Mouse (Mus musculus) frontal cortex, postnatal 25 days (tissue): ENCODE data around the gene Galt.
"Not testable (repeated sequence)": the region's sequence is repeated elsewhere in the genome, so short reads cannot be mapped to it uniquely, and the experiment has no call there.

Experiments
- DNase-seq, 2 experiments: peaks; one replicate each; pipeline ENCODE4 v3.0.0; 2022; ENCODE audit warnings: low spot score in 2 of 2

Gene Galt

DNA sequence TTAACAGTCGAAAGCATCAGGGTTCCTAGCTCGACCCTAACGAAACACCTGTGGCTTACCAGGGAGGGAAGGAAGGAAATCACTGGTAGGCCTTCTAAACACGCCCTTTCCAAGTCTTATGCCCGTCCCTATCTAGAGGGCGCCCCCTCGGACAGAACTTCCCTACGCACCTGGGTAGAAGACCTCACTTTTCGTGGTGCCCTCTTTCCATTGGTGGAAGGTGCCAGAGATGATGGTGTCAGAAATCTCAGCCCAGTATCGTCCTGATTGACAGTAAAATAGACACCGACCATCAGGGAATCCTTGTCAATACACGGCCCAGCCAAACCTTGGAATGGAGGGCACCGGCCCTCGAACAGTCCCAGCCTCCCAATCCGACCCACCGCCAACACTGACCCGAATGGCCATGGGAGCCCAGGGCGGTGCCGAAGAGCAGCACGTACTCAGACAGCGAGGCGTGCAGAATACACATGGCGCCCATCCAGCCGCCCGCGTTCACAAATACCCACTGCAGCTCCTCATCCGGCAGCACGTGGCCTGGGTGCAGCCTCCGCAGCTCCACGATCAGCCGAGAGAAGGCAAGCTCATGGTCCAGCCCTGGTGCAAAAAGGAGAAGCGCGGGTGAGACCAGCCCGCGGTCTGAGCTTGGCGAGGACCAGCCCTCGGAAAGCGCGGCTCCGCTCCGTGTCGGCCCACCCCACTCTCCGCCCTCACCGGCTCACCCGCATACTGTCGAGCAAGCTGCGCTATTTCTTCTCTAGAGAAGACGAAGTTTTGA lies 14.5 kb upstream of the Galt start:
- peak; percentile 45 to 66 for DNase-seq

DNA sequence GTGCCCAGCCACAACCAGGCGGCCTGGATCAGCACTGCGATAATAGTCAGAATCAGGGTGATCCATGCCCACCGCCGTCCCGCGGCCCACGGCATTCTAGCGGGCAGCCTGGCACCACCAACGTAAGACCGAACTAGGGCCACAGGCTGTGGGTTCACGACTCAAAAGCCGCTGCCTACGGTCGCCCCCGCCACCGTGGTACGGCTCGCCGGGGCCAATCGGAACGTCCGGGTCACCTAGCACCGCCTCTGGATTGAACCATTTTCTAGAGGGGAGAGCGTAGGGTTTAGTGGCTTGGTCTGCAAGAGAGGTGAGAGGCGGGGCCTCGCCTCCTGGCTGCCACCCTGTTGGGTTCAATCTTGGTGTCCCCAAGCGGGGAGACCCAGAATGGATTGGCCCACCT lies 13.9 kb upstream of the Galt start:
- DNase-seq = peak; percentile 86 to 91

DNA sequence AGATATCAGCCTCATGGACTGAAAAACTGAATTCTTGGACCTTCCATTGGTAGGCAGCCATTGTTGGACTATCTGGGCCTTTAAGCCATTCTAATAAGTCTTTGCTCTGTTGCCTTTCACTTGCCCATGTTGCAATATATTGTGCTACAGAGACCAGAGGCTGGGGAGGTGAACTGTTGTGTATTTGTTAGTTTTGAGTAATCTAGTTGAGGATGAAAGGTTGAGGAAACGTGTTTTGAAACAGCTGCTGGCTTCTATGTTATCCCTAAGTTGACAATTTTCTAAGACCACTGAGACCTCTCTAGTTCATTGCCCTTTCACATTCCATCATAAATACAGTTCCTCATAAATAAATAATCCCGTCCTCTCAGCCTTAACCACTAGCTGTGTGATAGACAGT lies 10.9 kb upstream of the Galt start:
- no peak for DNase-seq

DNA sequence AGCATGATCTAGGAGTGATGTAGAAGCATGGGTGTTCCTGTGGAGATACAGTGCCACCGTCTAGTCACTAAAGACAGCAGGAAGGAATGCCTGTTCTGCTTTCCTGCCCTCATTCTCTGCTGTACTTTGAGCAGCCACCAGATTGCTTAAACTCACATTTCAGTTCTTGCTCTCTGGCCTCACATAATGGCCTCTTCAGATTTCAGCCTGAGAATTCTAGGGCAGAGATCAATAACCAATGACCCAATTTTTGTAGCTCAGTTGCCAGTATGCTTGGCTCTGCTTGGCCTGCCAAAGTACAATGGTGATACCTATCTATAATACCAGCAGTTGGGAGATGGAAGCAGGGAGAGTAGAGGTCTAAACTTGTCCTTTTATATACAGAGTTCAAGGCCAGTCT lies 10.0 kb upstream of the Galt start:
- no peak for DNase-seq

DNA sequence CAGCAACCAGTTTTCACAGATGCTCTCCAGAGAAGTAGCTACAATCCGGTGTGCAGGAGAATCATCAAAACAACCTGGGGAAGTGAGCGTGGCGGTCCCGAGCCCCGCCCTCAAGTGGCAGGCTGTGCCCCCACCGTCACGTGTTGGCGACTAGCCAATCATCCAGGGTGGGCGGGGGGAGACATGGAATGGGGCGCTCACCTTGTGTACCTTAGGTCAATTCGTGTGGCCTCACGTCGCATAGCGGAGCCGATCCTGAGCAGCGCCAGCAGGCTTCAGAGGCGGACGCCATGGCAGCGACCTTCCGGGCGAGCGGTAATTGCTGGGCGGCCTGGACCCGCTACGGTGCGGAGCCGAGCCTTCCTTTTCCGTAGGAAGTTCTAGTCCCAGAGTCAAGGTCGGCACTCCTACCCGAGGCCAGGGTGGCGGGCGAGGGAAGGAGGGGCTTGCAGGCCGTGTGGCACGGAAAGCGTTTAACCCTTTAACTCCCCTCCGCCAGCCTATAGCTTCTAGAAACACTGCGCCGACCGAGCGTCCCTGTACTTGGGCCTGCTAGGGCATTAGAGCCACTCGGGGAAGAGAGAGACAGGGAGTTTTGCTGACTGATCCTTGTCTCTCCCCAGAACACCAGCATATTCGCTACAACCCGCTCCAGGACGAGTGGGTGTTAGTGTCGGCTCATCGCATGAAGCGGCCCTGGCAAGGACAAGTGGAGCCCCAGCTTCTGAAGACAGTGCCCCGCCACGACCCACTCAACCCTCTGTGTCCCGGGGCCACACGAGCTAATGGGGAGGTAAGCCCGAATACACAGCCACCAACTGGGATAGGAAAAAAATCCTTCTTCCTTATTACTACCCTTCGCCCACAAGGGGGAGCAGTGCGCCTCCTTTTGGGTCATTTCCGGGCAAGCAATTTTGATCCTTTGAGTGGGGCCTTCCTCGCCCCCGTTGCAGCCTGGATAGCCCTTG lies 594 bp downstream of the Galt start, which contains the start of gene Sigmar1:
TSS of gene Sigmar1 (minus strand) at position 820 of the 968 bp plus-strand sequence.
- DNase-seq = peak; percentile 67 to 73

DNA sequence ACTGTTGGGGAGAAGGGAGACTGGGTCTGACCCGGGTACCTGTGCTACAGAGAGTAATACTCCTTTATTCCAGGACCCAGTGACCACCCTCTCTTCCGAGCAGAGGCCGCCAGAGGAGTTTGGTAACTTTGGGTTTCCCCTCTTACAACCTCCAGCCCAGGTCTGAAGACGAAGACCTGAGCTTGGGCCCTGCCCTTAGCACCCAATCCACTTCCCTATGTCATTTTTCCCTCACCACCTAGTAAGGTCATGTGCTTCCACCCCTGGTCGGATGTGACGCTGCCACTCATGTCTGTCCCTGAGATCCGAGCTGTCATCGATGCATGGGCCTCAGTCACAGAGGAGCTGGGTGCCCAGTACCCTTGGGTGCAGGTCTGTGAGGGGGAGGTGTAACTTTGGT lies 1.4 kb downstream of the Galt start:
- DNase-seq = no peak

DNA sequence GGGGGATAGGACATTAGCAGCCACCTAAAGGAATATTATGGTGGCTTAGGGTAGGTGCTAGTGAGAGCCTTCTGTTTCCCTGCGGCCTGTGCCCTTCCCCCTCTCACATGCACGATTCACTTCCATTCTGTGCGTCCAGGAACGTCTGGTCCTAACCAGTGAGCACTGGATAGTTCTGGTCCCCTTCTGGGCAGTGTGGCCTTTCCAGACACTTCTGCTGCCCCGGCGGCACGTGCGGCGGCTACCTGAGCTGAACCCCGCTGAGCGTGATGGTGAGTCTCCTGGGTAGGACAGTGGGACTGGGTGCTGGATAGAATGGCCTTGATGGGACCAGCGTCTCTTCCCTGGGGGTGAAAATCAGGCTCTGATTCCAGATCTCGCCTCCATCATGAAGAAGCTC lies 2.3 kb downstream of the Galt start:
- DNase-seq = no peak

DNA sequence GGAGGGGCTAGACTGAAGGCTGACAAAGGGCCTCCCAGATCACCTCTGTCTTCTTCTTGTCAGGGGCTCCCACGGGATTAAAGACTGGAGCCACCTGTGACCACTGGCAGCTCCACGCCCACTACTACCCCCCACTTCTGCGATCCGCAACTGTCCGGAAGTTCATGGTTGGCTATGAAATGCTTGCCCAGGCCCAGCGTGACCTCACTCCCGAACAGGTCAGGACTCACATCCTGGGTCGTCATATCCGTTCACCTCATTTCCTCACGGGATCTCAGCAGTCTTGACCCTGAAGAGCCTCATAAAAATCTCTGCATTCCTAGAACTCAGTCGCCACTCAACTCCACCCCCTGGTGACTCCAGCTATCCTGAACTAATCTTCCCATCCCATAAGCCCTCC lies 3.0 kb downstream of the Galt start:
- no peak for DNase-seq

DNA sequence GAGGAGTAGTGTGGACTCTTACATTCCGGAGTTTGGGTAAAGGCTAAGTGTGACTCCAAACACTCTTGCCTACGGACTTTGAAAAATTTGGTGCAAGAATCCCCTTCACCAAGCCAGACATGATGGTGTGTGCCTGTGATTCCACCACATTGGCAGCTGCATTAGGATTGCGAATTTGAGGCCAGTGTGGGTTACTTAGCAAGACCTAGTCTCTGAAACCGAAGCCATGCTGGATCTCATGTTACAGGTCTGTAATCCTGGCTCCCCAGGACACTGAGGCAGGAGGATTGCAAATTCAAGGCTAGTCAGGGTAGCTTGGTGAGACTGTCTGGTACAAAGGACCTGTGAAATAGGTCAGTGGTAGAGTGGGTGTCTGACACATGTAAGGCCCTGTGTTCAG lies 3.7 kb downstream of the Galt start:
- no peak for DNase-seq

DNA sequence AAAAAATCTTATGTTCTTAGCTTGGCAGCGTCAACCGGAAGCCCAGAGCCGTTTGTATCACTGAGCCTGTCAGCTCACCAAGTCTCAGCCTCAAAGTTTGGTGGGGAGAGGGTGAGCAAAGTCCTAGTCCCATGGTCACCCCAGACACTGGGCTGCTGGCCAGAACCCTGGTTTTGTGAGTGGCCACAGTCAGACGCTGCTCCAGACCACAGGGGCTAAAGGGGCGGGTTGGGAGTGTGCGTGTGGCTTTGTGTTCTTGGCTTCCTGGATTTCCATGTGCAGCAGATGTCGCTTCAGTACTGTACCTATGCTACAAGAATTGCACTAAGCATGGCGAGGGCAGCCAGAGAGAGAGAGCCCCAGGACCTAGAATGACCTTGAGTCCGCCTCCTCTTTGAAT lies 4.2 kb downstream of the Galt start:
- no peak for DNase-seq

DNA sequence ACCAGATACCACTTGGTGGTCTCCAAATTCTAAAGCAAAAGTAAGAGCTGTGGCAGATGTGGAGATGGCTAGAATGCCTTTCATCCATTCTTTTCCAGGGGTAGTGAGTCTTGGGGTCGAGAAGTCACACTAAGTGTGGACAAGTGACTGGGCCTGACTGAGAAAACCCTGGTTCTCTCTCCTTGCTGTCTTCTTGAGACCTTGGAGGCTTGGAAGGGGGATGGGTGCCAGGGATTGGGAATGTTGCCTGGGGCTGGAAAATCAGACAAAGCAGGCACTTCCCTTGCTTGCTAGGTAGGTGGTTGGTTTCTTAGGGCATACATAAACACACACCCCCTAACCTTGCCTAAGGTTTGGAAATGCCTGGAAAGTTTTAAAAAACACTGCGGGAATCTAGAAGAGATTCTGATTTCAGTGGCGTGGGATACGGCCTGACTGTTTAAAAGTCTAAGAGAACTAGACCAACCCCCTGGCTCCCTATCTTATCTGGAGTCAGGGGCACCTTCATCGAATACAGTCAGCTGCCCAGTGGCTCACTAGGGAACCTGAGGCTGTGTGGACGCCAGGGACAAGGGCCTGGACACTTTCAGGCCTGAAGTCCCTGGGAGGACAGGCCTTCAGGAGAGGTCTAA lies 4.7 kb downstream of the Galt start:
- DNase-seq = no peak

DNA sequence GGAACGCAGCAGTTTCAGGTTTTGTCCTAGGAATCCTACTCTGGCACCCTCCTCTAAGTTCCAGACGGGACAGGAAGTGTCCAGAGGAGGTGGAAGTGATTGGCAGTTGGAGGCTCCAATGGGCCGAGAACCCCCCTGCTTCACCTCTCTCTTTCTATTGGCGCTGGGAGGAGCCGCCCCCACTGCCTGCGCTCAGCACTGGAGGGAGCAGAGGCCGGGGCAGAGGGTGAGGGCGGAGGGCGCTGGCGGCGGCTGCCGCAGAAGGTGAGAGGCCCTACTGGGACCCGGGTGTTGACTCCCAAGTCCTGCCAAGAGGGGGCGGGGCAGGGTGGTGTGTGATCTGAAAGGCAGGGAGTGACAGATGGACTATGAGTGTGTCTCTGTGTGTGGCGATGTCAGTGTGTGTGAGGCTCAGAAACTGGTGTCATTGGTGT lies 5.3 kb downstream of the Galt start:
- no peak for DNase-seq

DNA sequence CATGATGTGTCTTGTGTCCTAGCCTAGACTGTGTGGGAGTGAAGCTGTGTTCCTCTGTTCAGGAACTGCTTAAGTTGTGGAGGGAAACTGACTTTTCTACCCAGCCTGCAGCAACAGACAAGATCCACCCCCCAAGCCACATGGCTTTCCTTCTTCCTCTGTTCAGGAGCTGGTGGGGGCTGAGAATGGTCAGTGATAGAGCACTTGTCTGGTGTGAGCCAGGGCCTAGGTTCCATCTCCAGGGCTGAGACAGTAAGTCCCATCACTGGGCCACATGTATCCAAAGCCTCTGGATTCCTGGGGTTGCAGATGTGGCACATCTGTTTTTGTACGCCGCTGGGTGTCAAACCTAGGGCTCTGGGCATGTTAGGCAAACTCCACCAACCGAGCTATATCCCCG lies 5.9 kb downstream of the Galt start:
- no peak for DNase-seq

DNA sequence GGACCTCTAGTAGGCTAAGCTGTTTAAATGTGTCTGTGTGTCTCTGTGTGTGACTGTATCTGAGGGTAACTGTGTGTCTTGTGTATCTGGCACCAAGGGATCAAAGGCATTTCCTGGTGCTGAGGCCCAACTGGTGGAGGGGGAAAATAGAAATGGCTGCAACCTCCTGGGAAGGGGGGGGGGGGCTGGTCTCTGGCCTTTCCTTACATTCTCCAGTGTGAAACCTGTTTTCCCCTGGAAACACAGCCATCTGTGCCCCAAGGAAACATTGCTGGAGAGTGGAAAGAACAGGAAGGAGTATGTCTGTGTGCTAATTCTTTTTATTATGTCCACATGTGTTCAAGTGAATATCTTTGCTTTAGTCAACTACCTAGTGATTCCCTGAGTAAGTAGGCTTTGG lies 6.7 kb downstream of the Galt start:
- DNase-seq = no peak

DNA sequence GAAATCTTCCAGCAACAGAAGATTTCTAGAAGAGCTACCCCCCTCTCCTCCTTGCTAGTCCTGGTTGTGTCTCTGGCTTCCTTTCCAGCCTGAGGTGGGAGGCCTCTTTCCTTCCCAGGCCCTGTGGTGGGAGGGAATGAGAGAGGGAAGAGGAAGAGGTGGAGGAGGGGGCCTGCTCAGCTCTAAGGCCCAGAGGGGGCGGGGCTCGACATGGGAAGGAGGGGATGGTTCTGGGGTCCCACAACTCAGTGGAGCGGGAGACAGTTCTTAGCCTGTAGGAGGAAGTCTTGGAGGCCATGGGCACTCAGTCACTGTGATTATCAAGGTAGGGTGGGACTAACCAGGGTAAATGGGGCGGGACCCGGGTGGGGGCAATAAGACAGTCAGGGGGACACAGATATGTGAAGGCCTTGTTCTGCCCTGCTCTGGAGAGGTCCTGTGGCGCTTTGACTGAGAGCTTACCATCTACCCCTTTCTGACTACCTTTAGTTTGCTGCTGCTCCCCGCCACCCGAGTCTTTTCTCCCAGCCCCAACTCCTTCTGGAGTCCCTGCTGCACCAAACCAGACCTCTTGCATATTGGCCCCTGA lies 7.2 kb downstream of the Galt start:
- no peak for DNase-seq

DNA sequence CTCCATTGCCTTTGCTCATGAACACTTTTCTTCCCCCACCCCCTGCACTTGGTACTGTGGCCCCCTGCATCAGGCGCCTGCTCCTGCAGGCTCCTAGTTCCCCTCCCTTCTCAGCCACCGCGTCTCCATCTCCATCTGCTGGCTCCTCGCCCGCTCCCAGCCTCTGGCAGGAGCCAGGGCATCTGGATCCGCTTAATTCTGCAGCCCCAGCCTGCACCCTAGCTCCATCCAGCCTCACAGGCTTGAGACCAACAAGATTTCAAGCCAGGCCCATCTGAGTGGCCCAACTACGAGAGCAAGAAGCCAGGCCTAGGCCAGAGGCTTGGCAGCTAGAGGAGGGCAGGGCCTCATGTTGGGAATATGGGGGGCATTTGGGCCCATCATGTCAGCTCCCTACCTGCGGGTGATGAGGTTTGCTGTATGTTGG lies 7.7 kb downstream of the Galt start:
- DNase-seq = not testable (repeated sequence)

DNA sequence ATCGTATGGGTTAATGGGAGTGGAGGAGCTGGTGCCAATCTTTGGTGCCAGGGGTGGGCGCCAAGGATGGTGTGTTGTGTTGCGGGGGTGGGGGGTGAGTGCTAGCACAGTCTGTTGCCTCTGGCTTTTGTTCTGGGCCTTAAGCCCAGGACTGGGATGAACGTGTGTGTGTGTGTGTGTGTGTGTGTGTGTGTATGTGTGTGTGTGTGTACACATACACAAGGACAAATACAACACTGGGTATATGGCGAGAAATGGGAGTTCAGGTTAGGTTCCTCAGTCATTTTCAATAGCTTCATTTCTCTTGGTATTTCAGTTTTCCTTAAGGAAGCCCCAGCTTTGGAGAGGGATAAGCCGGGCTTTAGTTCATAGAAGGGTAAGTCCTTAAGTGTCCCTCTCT lies 8.1 kb downstream of the Galt start:
- DNase-seq = not testable (repeated sequence)

DNA sequence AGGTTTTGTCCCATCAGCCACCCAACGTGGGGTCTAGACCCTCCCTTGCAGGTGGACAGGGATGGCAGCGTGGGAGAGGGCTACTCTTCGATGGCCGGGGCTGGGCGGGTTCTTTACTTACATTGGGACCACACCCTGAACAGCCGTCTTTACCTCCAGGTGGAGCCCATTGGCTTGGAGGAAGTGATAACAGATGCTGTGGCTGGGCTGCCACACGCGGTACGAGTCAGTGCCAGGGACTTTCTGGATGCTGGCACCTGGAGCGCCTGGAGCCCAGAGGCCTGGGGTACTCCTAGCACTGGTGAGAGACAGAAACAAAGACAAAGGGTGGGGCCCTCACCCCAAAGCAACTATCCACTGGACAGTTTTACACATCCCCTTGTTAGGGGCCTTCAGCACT lies 12.3 kb downstream of the Galt start:
- DNase-seq = not testable (repeated sequence)

DNA sequence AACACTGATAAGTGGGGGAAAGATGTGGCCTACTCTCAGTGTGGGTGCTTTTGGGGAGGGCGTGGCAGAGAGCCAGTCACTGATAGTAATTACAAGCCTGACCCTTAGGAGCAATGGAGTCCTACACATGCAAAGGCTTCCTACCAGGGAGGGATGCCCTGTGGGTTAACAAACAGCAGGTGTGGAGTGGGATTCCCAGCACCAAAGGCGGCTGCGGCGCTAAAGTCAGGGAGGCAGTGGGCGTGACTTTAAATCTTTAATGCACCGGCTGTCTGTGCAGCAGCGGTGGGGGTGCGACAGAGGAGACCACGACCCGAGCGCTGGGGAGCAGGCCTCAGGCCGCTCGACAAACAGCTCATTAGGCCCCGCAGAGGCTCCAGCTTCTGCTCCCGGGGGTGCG lies 17.9 kb downstream of the Galt start:
- DNase-seq = not testable (repeated sequence)

DNA sequence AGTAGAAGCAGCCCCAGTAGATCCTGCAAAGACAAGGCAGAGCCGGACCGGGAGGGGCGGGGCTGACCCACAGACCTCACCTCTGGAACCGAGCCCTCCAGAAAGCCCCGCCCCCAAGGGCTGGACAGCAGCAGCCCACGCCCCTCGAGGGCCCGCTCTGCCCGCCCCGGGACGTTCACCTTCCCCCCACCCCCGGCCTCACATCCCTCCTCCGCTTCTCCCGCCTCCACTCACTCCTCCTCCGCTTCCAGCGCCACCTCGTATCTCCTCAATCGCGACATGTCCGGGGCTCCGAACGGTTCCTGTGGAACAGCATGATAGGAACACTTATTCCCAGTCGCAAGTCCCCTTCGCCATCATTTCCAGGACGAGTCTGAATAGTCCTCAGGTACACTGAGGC lies 18.5 kb downstream of the Galt start:
- not testable (repeated sequence) for DNase-seq

DNA sequence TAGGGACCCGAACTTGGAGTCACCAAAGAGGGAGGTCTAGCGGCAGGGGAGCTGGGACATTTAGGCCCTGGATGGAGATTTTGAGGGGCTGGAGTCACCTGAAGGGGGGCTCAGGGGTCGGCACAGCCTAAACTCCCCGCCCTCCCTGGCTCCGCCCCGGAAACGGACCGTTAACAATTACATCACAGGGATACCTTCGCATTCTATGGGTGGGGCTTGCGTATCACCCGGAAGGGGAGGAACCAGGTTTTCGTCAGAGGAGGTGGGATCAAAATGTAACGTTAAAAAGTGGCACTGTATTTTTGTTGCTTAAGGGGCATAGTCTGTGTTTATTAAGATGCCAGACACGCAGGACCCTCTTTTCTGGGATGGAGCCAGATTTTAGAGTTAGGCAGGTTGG lies 19.0 kb downstream of the Galt start, which contains the start of gene Ccl27a:
TSS of gene Ccl27a (minus strand) at position 246 of the 400 bp plus-strand sequence.
- peak in 1 of 2 experiments; percentile 53 for DNase-seq

DNA sequence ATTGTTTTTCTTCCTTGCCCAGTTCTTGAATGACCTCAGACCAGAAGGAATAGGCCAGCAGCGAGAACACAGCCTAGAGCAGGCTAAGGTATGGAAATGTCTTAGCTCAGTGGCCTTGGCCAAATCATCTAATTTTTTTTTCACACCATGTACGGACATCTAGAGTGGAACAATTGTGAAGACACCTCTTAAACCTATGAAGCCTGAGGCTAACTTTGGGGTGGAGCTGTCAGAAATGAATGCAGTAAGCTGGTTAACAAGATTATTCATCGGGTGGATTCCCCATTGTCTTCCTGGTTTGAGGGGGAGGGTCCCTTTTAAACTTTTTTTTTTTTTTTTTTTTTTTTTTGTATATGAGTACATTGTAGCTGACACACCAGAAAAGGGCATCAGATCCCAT lies 19.5 kb downstream of the Galt start:
- not testable (repeated sequence) for DNase-seq
